Mouse (Mus musculus) olfactory bulb, adult 2 months (tissue): ENCODE measurements around the gene Wnk4.

Experiments used
- CTCF ChIP-seq: fragments of 200-500 bp; IDR thresholded peaks from 2 replicates; pipeline ENCODE4 v1.5.1; 2012; ENCODE audit warnings: low read depth, mild to moderate bottlenecking, low read length, moderate library complexity; ENCODE audit not compliant: insufficient read depth
- POLR2A ChIP-seq: fragments of 200-500 bp; IDR thresholded peaks from 2 replicates; pipeline ENCODE4 v1.6.1; 2012; ENCODE audit warnings: mild to moderate bottlenecking, low read depth, low read length, moderate library complexity; ENCODE audit not compliant: insufficient read depth

GRCm38 (mm10) chr11:101225331-101226064 is 34.9 kb upstream of the Wnk4 start:
- TF ChIP-seq CTCF (no peak), POLR2A (no peak)
